Mouse (Mus musculus) bone marrow macrophage, adult 2 months (primary cell): Measurements from ENCODE around the gene Rabl6.

ENCODE experiments used
- CTCF ChIP-seq: IDR thresholded peaks from 2 replicates; pipeline ENCODE4 v1.5.1; 2012; ENCODE audit warnings: low read depth, mild to moderate bottlenecking, low read length, moderate library complexity
- POLR2A ChIP-seq: IDR thresholded peaks from 2 replicates; pipeline ENCODE4 v1.6.1; 2012; ENCODE audit warnings: mild to moderate bottlenecking, low read depth, low read length, borderline replicate concordance

- TF ChIP-seq POLR2A = no peak
- TF ChIP-seq CTCF = no peak
These were observed 25.7 kb upstream of the Rabl6 start for GRCm38 (mm10) chr2:25634046-25634445.
